Mouse (Mus musculus): ENCODE measurements at regions not wholly inside any gene's neighbourhood (a gene's known extent, or its start where the extent isn't known, plus 50 kb on each side); places are given as distances from the start of the nearest gene placed in this dataset.

DNA sequence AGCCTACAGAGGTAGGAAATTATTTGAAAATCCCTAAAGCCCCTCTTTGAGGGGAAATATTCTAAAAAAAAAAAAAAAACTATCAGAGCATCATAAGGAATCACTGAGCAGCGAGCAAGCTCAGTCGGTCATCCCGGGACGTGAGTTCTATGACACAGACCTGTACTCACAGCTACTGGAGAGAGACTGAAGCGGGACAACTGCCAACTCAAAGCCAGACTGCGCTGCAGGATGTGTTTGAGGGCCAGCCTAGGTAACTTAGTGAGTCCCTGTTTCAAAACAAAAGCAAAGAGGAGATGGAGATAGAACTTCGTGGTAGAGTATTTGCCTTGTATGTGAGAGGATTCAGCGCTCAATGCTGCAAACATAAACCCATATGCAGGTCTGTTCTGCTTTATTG is 439.1 kb downstream of the Rwdd3 start:
- DNase-seq, result no peak

DNA sequence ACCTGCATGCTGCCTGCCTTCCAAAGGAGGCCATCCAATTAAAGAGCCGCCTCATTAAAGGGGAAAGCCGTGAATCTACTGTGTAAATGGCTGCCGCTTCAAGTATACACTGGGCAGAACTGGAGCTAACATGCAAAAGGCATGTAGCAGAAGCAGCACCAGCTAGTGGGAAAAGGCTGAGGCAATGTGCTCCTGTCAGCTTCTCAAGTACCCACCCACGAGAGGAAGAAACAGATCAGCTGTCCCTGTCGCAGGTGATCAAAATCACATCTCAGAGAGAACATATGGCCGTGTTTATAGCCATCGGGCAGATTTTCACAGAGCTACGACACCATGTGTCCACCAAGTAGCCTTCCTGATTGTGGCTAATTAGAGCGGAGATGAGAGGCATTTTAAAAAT is 440.2 kb downstream of the Rwdd3 start:
- peak; percentile 23 for DNase-seq

DNA sequence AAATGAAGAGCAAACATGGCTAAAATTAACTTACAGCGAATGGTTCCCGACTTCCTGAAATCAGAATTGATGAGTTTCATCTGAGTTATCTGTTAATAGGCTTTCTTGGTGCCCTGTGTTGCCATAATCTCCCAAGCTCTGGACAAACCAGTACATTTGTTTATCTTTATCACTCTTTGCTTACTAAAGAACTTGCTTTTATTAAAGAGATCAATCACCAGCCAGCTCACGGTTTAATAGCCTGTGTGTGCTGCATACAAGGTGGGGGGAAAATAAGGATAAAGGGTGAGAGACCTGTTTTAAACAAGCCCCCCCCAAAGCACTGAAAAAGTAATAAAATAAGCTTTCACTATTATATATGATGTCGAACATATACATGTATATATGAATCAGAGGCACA is 441.3 kb downstream of the Rwdd3 start:
- no peak for DNase-seq

DNA sequence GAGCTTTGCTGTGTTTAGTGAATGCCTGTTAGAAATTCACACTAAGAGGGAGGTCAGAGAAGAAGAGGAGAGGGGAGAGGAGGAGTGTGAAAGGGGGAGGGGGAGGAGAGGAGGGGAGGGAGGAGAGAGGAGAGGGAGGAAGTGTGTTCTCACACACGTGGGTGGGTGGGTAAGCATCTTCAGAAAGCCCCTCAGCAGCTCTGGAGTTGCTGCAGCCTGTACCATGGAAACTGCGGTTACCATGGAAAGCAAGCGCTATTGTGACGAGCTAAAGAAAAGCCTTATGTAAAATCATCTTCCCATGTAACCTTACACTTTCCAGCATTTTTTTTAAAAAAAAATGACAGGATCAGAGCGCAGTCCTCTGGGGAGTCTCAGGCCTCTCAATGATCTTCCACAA is 441.8 kb downstream of the Rwdd3 start:
- DNase-seq, result peak; percentile 72

DNA sequence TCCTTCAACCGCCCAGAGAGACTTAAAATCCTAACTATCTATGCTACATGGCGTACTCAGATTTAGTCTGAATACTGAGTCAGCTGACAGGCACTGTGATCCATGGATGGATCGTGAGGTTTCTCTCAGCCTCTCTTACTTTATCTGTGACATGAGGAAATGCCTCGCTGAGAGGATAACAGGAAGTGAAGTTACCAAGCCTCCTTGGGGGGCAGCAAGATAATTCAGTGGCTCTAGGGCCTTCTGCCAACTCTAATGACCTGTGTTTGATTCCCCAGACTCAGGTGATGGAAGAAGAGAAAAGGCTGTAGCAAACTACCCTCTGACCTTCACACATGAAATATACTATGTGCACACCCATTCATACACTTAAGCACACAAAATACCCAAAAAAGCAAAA is 486.3 kb downstream of the Rwdd3 start:
- no peak for DNase-seq

DNA sequence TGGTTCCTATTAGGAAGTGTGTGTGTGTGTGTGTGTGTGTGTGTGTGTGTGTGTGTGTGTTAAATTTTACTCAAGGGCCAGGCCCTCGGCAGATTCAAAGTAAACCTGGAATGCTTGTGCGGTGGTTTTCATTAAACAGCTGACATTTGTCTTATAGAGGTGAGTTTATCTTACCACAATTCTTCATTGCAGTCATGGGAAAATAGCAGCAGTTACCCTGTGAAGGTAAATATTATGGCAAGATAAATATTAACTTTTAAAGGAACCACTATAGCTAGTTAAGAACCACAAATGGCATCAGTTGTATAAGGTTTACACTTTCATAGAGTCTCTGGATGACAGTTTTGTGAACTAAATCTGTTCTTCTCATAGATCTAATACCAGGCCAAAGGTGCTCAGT is 495.6 kb downstream of the Rwdd3 start:
- DNase-seq, result no peak

DNA sequence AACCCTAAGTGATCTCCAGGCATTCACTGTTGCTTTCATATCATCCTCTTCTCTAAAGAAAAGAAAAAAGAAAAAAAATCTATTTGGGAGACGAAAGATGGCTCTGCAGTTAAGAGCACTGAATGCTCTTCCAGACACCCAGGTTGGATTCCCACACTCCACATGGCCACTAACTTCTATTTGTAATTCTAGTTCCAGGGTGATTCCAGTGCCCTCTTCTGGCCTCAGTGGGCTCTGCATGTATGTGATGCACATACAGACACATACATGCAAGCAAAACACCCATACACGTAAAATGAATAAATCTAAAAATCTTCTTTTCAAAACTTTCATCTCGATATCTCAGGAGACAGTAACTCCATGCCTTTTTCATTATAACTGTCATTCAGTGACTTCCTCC is 502.8 kb downstream of the Rwdd3 start:
- DNase-seq, result no peak

DNA sequence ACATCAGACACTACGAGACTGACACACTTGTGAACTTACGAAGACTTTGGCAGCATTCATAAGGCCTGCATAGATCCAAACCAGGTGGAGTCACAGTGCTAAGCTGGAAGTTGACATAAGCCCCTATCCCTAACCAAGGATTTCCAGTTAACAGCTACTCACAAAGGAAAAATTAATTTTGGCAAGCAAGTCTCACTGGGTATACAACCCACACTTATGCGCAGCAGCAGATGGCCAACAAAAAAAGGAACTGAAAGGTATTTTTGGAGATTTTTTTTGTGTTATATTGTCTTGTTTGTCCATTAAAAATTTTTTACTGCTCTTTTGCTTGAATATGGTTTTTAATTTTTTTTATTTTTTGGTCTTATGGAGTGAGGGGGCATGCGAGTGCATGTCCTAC is 509.0 kb downstream of the Rwdd3 start:
- peak; percentile 54 for DNase-seq

DNA sequence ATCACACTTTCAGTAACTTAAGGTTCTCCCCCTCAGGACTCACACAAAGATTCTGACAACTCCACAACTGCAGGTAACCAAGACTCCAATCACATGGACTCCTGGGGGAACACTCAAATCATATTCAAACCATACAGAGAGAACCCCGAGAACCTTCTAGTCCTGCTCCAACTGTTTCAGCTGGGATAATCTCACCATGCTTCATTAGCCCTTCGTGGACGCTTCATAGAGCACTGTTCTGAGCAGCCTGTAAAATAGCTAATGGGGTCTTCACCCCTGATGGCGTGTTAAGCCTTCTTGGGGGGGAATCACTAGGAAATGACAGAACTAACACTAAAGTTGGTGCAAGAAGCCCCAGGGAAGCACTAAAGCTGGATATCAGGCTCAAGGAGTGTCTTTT is 510.7 kb downstream of the Rwdd3 start:
- no peak for DNase-seq

DNA sequence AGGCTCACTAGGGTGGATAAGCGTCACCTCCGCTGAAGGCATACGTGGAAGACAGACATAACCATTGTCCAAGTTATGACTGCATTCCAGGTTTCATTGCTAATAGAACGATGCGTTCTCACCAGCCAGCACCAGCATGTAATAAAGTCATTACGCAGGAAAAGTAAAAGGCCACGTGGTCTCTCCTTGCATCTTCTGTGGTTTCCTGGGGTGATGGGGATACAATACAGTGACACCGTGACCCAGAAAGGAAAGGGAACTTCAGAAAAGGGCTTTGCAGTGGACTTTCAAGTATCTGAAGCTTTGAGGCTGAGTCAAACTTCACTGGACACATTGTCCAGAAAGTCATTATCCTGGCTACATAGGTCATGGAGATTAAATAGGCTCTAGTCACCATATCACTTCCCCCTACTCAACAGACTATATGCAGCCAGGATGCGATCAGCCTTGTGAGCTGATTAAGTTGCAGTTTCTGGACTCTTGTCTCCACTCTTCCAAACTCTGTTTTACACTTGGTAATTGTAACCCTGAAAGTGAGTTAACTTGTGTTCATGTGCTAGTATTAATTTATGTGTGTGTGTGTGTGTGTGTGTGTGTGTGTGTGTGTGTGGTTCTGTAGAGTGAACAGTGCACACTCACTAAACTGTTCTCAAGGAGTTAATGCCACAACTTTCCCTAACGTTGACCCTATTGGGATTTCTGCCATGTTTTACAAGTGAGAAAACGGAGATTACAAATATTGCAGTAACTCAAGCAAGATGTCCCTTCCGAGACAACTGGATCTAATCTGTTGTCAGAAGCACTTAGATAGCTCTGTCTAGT is 522.2 kb downstream of the Rwdd3 start:
- no peak for DNase-seq

DNA sequence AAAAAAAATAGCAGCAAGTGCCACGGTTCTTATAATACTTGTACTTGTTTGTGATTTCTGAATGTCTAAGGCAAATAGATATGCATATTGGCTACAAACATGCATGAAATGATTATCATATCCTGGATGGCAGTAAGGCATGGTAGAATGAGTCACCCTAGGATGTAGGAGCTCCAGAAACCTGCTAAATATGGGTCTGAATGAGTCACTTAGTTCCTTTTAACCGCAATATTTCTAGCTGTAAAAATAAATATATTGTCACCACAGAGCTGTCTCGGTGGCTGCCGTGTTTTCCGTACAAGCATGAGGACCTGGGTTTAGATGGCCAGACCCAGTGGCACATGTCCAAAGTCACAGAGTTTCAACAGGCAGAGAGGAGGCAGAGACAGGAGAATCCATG is 523.1 kb downstream of the Rwdd3 start:
- no peak for DNase-seq

DNA sequence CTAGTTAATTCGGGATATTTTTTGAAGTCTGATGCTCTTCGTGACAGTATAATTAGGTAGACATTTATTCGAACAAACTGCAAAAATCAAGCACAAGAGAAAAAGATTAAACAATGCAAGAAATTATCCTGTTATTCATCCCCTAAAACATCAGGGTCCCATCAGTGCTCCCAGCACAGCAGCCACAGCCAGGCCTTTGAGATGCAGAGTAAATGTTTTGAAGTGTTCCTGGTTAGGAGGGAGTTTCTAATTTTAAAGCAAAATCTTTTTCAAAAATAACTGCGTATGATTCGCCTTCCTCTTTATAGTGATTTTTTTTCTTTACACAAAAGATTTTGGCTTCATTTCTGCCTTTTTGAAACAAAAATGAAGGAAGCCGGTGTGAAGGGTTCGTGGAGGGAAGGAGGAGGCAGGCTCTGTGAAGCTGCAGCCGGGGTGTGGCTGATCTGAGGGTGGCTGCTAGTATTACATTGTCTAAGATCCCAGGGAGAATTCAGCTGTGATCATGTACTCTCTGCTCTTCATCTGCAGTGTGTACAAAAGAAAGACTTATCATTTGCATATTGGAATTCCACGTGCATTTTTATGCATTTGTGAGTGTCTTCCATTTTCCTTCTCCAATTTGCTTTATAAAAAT is 534.7 kb downstream of the Rwdd3 start:
- DNase-seq, result no peak

DNA sequence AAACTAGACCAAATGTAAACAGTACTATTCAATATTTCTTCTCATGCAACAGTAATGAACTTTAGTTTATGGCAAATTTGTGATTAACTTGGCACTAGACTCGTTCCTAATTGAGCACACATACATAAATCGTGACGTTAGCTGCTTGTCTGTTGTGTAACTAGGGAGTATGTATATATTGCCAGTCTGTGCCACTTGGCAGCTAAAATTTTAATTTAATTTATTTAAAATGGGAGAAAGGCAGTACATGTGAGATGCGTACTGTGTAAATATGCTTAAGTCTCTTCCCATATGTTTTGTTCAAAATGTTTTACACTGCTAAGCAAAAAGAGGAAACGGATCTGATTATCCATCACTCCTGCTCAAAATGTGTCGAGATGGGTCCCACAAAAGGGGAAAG is 553.1 kb downstream of the Rwdd3 start:
- DNase-seq, result no peak

DNA sequence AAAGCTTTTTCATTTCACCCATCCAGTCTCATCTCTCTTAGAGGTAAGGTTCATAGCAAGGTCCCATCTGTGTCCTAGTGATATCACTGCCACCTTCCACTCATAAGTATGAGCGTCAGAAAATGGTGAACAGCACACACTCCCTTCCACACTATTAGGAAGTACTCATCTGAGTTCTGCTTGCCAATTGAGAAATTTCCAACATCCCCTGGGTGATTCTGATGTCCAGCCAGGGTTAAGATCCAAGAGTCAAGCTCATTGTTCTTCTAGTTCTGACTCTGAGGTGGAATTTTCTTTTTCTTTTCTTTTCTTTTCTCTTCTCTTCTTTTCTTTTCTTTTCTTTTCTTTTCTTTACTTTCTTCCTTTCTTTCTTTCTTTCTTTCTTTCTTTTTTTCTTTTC is 577.3 kb downstream of the Rwdd3 start:
- DNase-seq, result no peak

DNA sequence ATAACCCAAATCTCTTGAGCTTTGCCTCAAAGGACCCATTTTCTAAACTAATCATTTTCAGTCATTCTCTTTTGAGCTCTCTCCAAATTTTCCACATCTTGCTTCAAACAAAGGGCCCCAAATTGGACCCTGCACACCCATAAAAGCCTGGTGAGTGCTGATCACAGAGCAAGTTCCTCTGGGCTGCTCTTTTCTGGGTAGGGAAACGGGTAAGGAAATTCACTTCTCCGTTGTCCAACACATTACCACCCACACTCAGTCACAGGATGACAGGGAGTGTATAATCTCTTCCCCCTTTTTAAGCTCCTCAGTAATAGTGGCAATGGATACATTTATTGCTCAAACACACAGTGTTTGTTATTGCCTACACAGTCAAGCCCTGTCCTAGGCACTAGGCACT is 580.3 kb downstream of the Rwdd3 start:
- DNase-seq, result no peak

DNA sequence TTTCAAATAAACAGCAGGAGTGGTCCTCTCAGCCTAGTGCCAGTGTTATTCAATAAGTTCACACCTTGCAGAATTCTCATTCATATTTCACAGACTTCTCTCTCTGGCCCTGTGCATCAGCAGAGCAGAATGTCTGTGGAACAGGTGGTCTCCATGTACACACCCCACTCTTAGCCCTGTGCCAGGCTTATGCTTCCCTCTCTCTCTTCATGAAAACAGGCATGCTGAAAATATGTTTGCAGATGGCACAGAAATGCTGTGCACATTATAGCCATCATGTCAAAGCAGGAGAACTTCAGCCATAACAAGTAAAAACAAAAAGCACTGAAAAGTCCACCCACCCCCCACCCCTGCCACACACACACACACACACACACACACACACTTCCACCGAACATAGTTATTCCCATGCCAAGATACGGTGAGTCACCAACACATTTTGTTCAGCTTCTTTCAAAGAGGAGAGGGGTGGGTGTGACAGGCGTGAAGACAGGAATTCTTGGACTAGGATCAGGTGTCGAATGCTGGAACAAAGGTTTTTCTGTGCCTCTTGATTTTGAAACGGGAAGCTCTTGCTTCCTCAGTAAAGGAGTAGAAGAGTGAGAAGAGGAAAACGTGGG is 600.6 kb downstream of the Rwdd3 start:
- DNase-seq, result peak; percentile 53

DNA sequence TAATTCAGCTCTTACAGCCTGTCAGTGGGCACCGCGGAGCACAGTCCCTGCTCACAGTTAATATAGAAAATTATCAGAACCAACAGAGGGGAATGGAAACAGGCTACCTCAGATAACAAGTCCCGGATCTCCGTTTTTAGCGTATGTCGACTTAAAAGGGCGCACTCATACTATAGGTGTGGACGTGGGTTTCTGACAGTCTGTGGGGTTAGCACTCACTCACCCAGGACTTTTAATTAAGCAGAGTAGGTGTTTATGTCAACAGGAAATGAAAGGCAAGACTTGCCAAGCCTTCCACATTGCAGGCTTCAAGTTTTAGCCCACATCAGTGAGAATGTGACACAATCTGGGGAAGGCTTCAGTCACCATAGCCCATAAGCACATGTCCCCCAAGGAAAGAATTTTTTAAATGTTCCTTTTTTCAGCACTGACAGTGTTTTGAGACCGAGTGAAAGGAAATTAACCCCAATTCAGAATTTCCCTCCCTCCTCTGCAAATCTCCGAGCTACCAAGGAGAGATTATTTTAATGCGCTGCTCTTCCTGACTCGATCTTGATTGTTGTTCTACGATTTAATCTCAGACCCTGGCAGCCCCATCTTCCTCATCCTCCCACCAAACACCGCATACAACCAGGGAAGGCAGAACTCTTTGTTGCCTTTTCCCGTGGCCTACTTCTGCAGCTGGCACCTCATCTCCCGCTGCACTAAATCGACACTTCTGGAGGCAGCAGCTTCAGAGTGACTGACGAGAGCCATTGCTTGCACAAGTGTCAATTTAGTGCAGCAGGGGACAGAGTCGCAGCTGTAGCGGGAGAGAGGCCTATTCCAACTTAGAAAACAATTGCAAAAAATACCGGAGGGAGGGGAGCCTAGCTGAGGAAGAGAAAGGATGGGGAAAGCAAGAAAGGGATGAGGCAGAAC is 629.7 kb downstream of the Rwdd3 start:
- no peak for DNase-seq

DNA sequence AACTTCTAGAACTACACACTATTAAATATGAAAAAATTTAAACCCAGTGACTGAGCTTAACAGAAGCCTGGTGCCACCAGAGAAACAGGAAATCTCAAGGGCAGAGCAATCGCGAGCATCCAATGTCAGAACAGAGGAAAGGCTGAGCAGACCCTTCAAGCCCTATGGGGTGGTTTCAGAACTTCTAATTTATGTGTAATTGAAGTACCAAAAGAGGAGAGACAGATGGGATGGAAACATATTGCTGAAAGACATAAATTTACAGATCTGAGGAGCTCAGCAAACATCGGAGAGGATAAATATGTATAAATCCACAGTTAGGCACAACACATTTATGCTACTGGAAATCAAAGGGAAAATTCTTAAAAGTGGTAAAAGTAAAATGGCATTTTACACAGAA is 637.6 kb downstream of the Rwdd3 start:
- no peak for DNase-seq

DNA sequence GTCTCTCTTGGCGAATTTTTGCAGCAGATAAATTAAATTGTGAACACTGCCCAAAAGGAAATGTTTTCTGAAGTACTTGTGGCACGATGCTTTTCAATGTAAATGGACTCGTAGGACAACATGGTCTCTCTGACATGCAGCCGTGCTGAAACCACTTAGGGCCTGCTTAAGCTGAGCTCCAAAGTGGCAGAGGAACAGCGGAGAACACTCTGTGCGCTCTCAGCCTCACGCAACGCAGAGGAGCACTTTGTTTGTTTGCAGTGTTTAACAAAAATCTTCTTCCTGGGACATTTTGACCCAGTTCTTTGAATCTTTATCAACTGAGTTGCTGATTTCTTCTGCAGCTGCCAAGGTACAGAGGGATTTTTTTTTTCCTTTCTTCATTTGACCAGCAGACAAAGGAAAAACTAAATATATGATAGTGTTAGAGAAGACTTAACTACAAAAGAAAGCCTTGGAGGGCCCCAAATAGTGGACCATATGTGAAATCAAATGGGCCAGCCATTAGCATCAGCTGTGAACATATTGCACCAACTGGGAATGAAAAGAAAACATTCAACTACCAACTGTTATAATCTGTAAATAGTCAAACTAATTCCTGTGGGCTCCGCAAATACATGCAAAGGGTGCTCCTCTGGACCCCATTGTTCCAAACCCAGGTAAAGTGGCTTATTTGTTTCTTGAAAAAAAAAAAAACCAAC is 639.5 kb downstream of the Rwdd3 start:
- DNase-seq, result peak; percentile 38

DNA sequence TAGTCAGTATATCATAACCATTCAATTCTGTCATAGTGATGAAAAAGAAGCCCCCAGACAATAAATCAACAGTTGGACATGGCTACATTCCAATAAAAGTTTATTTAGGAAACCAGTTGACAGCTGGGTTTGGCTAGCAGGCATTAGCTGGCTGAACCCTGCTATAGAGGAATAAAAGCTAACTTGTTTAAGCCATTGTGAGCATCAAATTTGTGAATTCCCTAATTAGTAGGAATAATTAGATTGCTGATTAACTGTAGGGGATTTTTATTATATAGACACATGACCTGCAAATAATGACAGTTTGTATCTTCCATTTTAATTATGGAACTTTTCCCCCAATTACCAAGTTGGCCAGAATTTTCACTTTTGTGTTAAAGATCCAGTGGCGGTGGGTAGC is 659.8 kb downstream of the Rwdd3 start:
- no peak for DNase-seq

DNA sequence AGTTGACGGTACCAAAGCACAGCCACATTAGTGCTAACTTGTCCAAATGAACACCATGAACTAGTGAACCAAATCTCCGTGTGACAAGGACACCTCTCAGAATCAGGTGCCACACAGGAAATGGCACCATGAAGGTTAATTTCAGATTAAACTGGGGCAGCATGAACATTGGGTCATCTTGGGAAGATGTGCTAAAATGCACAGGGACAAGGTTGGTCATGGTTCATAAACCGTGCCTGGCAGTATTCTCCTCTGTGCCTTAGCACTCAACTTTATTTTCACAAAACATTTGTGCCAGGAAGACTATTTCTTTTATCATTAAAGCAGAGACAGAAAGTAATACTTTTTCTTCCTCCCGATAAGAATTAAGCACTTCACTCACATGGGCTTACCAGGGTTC is 672.6 kb downstream of the Rwdd3 start:
- no peak for DNase-seq

DNA sequence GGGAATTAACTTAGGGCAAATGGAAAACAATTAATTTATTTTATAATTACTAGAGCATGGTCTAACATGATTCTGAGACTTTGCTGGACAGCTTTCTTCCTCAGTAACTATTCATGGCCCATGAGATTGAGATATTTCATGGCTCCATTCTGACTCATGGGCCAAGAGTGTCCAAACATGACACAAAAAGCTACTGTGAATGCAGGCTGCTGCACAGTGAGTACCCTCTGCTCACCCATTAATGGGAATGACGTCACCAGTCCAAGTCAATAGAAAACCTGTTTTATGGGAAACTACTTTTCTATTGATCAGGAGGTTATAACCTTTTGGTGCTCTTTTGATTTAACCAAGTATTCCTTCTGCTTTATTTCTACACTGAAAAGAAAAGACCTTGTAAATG is 693.6 kb downstream of the Rwdd3 start:
- DNase-seq, result no peak

DNA sequence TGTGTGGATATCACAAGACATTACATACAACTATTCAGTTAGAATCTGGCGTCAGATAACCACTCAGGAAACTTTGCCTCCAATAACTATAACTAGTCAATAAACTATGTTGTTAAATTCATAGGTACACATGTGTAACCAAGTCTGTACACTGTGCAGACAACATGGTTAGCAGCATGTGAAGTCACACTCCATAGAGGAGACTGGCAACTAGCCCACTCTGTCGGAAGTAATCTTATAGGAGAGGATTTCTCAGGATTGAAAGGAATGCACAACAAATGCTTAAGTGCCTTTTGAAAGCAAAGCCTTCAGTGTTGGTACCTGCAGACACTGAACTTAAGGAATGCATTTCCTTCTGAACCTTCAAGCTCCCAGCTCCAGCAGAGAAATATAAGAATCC is 693.0 kb upstream of the Ptbp2 start:
- DNase-seq, result no peak
